Mouse (Mus musculus): ENCODE measurements around the gene Fam187b.

- no peak for TF ChIP-seq CTCF (IDR thresholded peaks at IDR 0.05; ENCODE audit: extremely low read depth, insufficient read depth, low read length)
- TF ChIP-seq POLR2A (IDR thresholded peaks at IDR 0.05; ENCODE audit: extremely low read depth, insufficient read depth, low read length), result no peak
Observed at GRCm38 (mm10) chr7:30966657-30967056, 6.9 kb upstream of the Fam187b start.
